Mouse (Mus musculus): ENCODE results near the gene Col5a1. TPM values are rescaled to one million over a fixed set of nuclear protein-coding genes. Genes with fewer than 3 reads are reported as not detected.

The Col5a1 gene
- 38.7 and 38.8 TPM in 2 replicates for polyA plus RNA-seq (2014; fragmentation: Nextera tagmentation; extraction: Ambion mirVana)

GRCm38 (mm10) chr2:27886148-27886551, at the start of gene Col5a1:
Gene Col5a1, plus strand, starts transcription at chr2:27886425.
- WGBS (ENCODE audit: insufficient replicate concordance), result 0% methylated on average over 43 of the region's 45 CpGs
- Histone ChIP-seq H3K4me3 (ENCODE audit: low read depth, low read length) (peak within 1 kb of the TSS; percentile 50), H3K36me3 (ENCODE audit: control insufficient read depth, insufficient read depth, low read length) (no peaks in the 10 kb centered on the region), H3K27me3 (ENCODE audit: control insufficient read depth, insufficient read depth, low read length) (no peaks in the 10 kb centered on the region; the same call in 1 of the 2 replicates), H3K9ac (ENCODE audit: low read depth, low read length) (peak within 1 kb of the TSS; percentile 80), H3K4me1 (ENCODE audit: control insufficient read depth, insufficient read depth, low read length) (peaks cover 36% of the 10 kb centered on the region), H3K4me2 (peak within 1 kb of the TSS; percentile 78), H3K9me3 (replicated peaks; ENCODE audit: control insufficient read depth, low read length) (no peaks in the 10 kb centered on the region), H3K27ac (ENCODE audit: low read depth, low read length) (peak within 1 kb of the TSS; percentile 74)
- ATAC-seq (replicated peaks; ENCODE audit: insufficient number of reproducible peaks, low FRiP score, low TSS enrichment), result peak; percentile 87

GRCm38 (mm10) chr2:27838112-27838511, 48.1 kb upstream of the Col5a1 start:
- Histone ChIP-seq H3K27me3 (ENCODE audit: control insufficient read depth, insufficient read depth, low read length) (no peaks in the 10 kb centered on the region), H3K27ac (ENCODE audit: low read depth, low read length) (no peak overlapping the region), H3K4me3 (ENCODE audit: low read depth, low read length) (no peak overlapping the region), H3K36me3 (ENCODE audit: control insufficient read depth, insufficient read depth, low read length) (no peaks in the 10 kb centered on the region), H3K9ac (ENCODE audit: low read depth, low read length) (no peak overlapping the region), H3K4me2 (no peak overlapping the region), H3K9me3 (replicated peaks; ENCODE audit: control insufficient read depth, low read length) (no peaks in the 10 kb centered on the region), H3K4me1 (ENCODE audit: control insufficient read depth, insufficient read depth, low read length) (peaks cover 26% of the 10 kb centered on the region)
- WGBS (ENCODE audit: insufficient replicate concordance), result 86% methylated on average over 9 of the region's 9 CpGs
- no peak for ATAC-seq (replicated peaks; ENCODE audit: insufficient number of reproducible peaks, low FRiP score, low TSS enrichment)

- 45% methylated on average over 3 of the region's 3 CpGs for WGBS (ENCODE audit: insufficient replicate concordance)
- H3K27ac ChIP-seq (ENCODE audit: low read depth, low read length), result no peak overlapping the region
- no peaks in the 10 kb centered on the region for H3K9me3 ChIP-seq (replicated peaks; ENCODE audit: control insufficient read depth, low read length)
These were observed 45.3 kb upstream of the Col5a1 start for GRCm38 (mm10) chr2:27840890-27841289.

GRCm38 (mm10) chr2:27842893-27843292, 43.3 kb upstream of the Col5a1 start:
- WGBS (ENCODE audit: insufficient replicate concordance), result 72% methylated on average over 13 of the region's 13 CpGs
- Histone ChIP-seq H3K27me3 (ENCODE audit: control insufficient read depth, insufficient read depth, low read length) (no peaks in the 10 kb centered on the region), H3K9ac (ENCODE audit: low read depth, low read length) (no peak overlapping the region), H3K4me3 (ENCODE audit: low read depth, low read length) (no peak overlapping the region), H3K9me3 (replicated peaks; ENCODE audit: control insufficient read depth, low read length) (no peaks in the 10 kb centered on the region), H3K4me2 (no peak overlapping the region), H3K36me3 (ENCODE audit: control insufficient read depth, insufficient read depth, low read length) (no peaks in the 10 kb centered on the region), H3K4me1 (ENCODE audit: control insufficient read depth, insufficient read depth, low read length) (peaks cover 2% of the 10 kb centered on the region; the same call in 1 of the 2 replicates), H3K27ac (ENCODE audit: low read depth, low read length) (no peak overlapping the region)
- no peak for ATAC-seq (replicated peaks; ENCODE audit: insufficient number of reproducible peaks, low FRiP score, low TSS enrichment)

More at GRCm38 (mm10) chr2:27840890-27841289, 45.3 kb upstream of the Col5a1 start:
- H3K4me1 ChIP-seq (ENCODE audit: control insufficient read depth, insufficient read depth, low read length), result peaks cover 10% of the 10 kb centered on the region
- H3K9ac ChIP-seq (ENCODE audit: low read depth, low read length), result no peak overlapping the region
- H3K27me3 ChIP-seq (ENCODE audit: control insufficient read depth, insufficient read depth, low read length), result no peaks in the 10 kb centered on the region
- H3K4me3 ChIP-seq (ENCODE audit: low read depth, low read length), result no peak overlapping the region
- H3K4me2 ChIP-seq, result no peak overlapping the region
- H3K36me3 ChIP-seq (ENCODE audit: control insufficient read depth, insufficient read depth, low read length), result no peaks in the 10 kb centered on the region
- ATAC-seq (replicated peaks; ENCODE audit: insufficient number of reproducible peaks, low FRiP score, low TSS enrichment), result no peak

- H3K36me3 ChIP-seq (ENCODE audit: control insufficient read depth, insufficient read depth, low read length), result no peaks in the 10 kb centered on the region
- no peak overlapping the region for H3K27ac ChIP-seq (ENCODE audit: low read depth, low read length)
- no peak overlapping the region for H3K4me3 ChIP-seq (ENCODE audit: low read depth, low read length)
- no peaks in the 10 kb centered on the region for H3K9me3 ChIP-seq (replicated peaks; ENCODE audit: control insufficient read depth, low read length)
- WGBS (ENCODE audit: insufficient replicate concordance), result 75% methylated on average over 4 of the region's 4 CpGs
- no peak overlapping the region for H3K9ac ChIP-seq (ENCODE audit: low read depth, low read length)
- no peak overlapping the region for H3K4me2 ChIP-seq
- ATAC-seq (replicated peaks; ENCODE audit: insufficient number of reproducible peaks, low FRiP score, low TSS enrichment), result no peak
- H3K4me1 ChIP-seq (ENCODE audit: control insufficient read depth, insufficient read depth, low read length), result no peaks in the 10 kb centered on the region
- no peaks in the 10 kb centered on the region for H3K27me3 ChIP-seq (ENCODE audit: control insufficient read depth, insufficient read depth, low read length)
These were observed 41.3 kb upstream of the Col5a1 start for GRCm38 (mm10) chr2:27844885-27845284.

- ATAC-seq (replicated peaks; ENCODE audit: insufficient number of reproducible peaks, low FRiP score, low TSS enrichment), result no peak
These were observed 39.2 kb upstream of the Col5a1 start for GRCm38 (mm10) chr2:27847001-27847400.

GRCm38 (mm10) chr2:27847851-27848435, 38.3 kb upstream of the Col5a1 start:
- WGBS (ENCODE audit: insufficient replicate concordance), result 43% methylated on average over 7 of the region's 7 CpGs
- no peaks in the 10 kb centered on the region for H3K27me3 ChIP-seq (ENCODE audit: control insufficient read depth, insufficient read depth, low read length)
- H3K4me2 ChIP-seq, result no peak overlapping the region
- H3K4me1 ChIP-seq (ENCODE audit: control insufficient read depth, insufficient read depth, low read length), result no peaks in the 10 kb centered on the region
- no peak overlapping the region for H3K9ac ChIP-seq (ENCODE audit: low read depth, low read length)
- no peak for ATAC-seq (replicated peaks; ENCODE audit: insufficient number of reproducible peaks, low FRiP score, low TSS enrichment)
- H3K36me3 ChIP-seq (ENCODE audit: control insufficient read depth, insufficient read depth, low read length), result no peaks in the 10 kb centered on the region
- H3K4me3 ChIP-seq (ENCODE audit: low read depth, low read length), result no peak overlapping the region
- no peaks in the 10 kb centered on the region for H3K9me3 ChIP-seq (replicated peaks; ENCODE audit: control insufficient read depth, low read length)
- H3K27ac ChIP-seq (ENCODE audit: low read depth, low read length), result 0 out of 2 replicates have a peak overlapping the region, but pooled peaks have one; percentile 42

More at GRCm38 (mm10) chr2:27847001-27847400, 39.2 kb upstream of the Col5a1 start:
- no peaks in the 10 kb centered on the region for H3K9me3 ChIP-seq (replicated peaks; ENCODE audit: control insufficient read depth, low read length)
- no peak overlapping the region for H3K27ac ChIP-seq (ENCODE audit: low read depth, low read length)
- 43% methylated on average over 5 of the region's 5 CpGs for WGBS (ENCODE audit: insufficient replicate concordance)
- H3K4me2 ChIP-seq, result no peak overlapping the region
- no peaks in the 10 kb centered on the region for H3K27me3 ChIP-seq (ENCODE audit: control insufficient read depth, insufficient read depth, low read length)
- H3K36me3 ChIP-seq (ENCODE audit: control insufficient read depth, insufficient read depth, low read length), result no peaks in the 10 kb centered on the region
- H3K4me3 ChIP-seq (ENCODE audit: low read depth, low read length), result no peak overlapping the region
- H3K9ac ChIP-seq (ENCODE audit: low read depth, low read length), result no peak overlapping the region
- H3K4me1 ChIP-seq (ENCODE audit: control insufficient read depth, insufficient read depth, low read length), result no peaks in the 10 kb centered on the region

GRCm38 (mm10) chr2:27848466-27848865, 37.8 kb upstream of the Col5a1 start:
- H3K9ac ChIP-seq (ENCODE audit: low read depth, low read length), result no peak overlapping the region
- H3K27ac ChIP-seq (ENCODE audit: low read depth, low read length), result 0 out of 2 replicates have a peak overlapping the region, but pooled peaks have one; percentile 42
- no peaks in the 10 kb centered on the region for H3K4me1 ChIP-seq (ENCODE audit: control insufficient read depth, insufficient read depth, low read length)
- H3K27me3 ChIP-seq (ENCODE audit: control insufficient read depth, insufficient read depth, low read length), result no peaks in the 10 kb centered on the region
- no peaks in the 10 kb centered on the region for H3K9me3 ChIP-seq (replicated peaks; ENCODE audit: control insufficient read depth, low read length)
- no peak overlapping the region for H3K4me2 ChIP-seq
- WGBS (ENCODE audit: insufficient replicate concordance), result 38% methylated on average over 5 of the region's 5 CpGs
- no peak overlapping the region for H3K4me3 ChIP-seq (ENCODE audit: low read depth, low read length)
- H3K36me3 ChIP-seq (ENCODE audit: control insufficient read depth, insufficient read depth, low read length), result no peaks in the 10 kb centered on the region
- ATAC-seq (replicated peaks; ENCODE audit: insufficient number of reproducible peaks, low FRiP score, low TSS enrichment), result no peak

Measured in heart, embryonic 11.5 days (tissue).